Mouse (Mus musculus): ENCODE data around the gene Zfp27. TPM values are rescaled to one million over a fixed set of nuclear protein-coding genes. Genes with fewer than 3 reads are reported as not detected.

The Zfp27 gene
- 1 to 10 TPM; 2.3 to 3.7 TPM for total RNA-seq (2023)

GRCm38 (mm10) chr7:29905966-29906681 lies at the start of gene Zfp27:
Zfp27 (minus strand) TSS chr7:29906572.

GRCm38 (mm10) chr7:29953513-29954401 lies 47.4 kb upstream of the Zfp27 start, which contains the start of gene Zfp74:
Zfp74 (minus strand) TSS chr7:29954089.

GRCm38 (mm10) chr7:29908130-29908950 lies 2.0 kb upstream of the Zfp27 start, which contains the start of gene Zfp383:
Zfp383 (plus strand) TSS chr7:29908223.

GRCm38 (mm10) chr7:29859532-29860517 lies 46.5 kb downstream of the Zfp27 start, which contains the start of gene Zfp420:
Zfp420 (plus strand) TSS chr7:29859979.

GRCm38 (mm10) chr7:29853219-29853842 lies 53.0 kb downstream of the Zfp27 start, which contains the start of gene Zfp940:
Zfp940 (minus strand) TSS chr7:29853669.

Other genes starting within 250 kb of the Zfp27 start
- gene Catsperg2, start 179.5 kb downstream of the Zfp27 start, total RNA-seq (2023), result not detected
- gene Zfp84, start 138.0 kb downstream of the Zfp27 start, total RNA-seq (2023), result 10 to 100 TPM; 18.5 to 18.9 TPM
- gene Zfp30, start 122.6 kb downstream of the Zfp27 start, total RNA-seq (2023), result under 1 TPM; 0.18 to 0.31 TPM
- gene Zfp790, start 90.5 kb downstream of the Zfp27 start, total RNA-seq (2023), result 10 to 100 TPM in 1 of 2 experiments, 1 to 10 TPM in 1; 9.7 to 11.2 TPM
- gene Zfp940, start 52.9 kb downstream of the Zfp27 start, total RNA-seq (2023), result 1 to 10 TPM; 1.2 to 1.9 TPM
- gene Zfp420, start 46.6 kb downstream of the Zfp27 start, total RNA-seq (2023), result 1 to 10 TPM; 3.5 to 3.7 TPM
- 1 to 10 TPM; 1.6 to 2.3 TPM for gene Zfp383, start 1.7 kb upstream of the Zfp27 start, total RNA-seq (2023)
- 1 to 10 TPM; 4.8 to 7.2 TPM for gene Zfp74, start 47.5 kb upstream of the Zfp27 start, total RNA-seq (2023)
- gene Zfp568, start 77.4 kb upstream of the Zfp27 start, total RNA-seq (2023), result 10 to 100 TPM; 14.3 to 16.7 TPM
- 1 to 10 TPM in 1 of 2 experiments, under 1 TPM in 1; 0.61 to 2.1 TPM for gene Zfp14, start 144.8 kb upstream of the Zfp27 start, total RNA-seq (2023)
- gene Zfp82, start 166.3 kb upstream of the Zfp27 start, total RNA-seq (2023), result 1 to 10 TPM in 1 of 2 experiments, under 1 TPM in 1; 0.82 to 1.2 TPM
- not detected for gene Gm26920, start 183.8 kb upstream of the Zfp27 start, total RNA-seq (2023)
- gene Zfp566, start 184.0 kb upstream of the Zfp27 start, total RNA-seq (2023), result 1 to 10 TPM; 2.5 to 3.2 TPM
- 10 to 100 TPM; 14.7 to 16.2 TPM for gene Zfp260, start 188.2 kb upstream of the Zfp27 start, total RNA-seq (2023)
- 1 to 10 TPM; 2.7 to 5.0 TPM for gene Zfp382, start 215.4 kb upstream of the Zfp27 start, total RNA-seq (2023)